Mouse (Mus musculus) left cerebral cortex, postnatal 25 days (tissue): ENCODE results near the gene 9330161L09Rik. TPM values are rescaled to one million over a fixed set of nuclear protein-coding genes. Genes with fewer than 3 reads are reported as not detected.
"Not testable (repeated sequence)": the region's sequence is repeated elsewhere in the genome, so short reads cannot be mapped to it uniquely, and the experiment has no call there.

Source experiments
- DNase-seq, 2 experiments: peaks; one replicate each; pipeline ENCODE4 v3.0.0; 2022; ENCODE audit warnings: low spot score in 2 of 2, mixed read lengths in 1 of 2
- intact Hi-C: fragments of 180-260 bp; cut with DNase I; formaldehyde crosslinking; loops from one replicate; pipeline ENCODE4 v1.15.1; 2025
- total RNA-seq, 2 experiments: library from RNA; stranded (reverse); gene quantifications; 2 replicates each; pipeline ENCODE4 v1.2.3; 2021

Gene 9330161L09Rik
- total RNA-seq: 1 to 10 TPM; 2.2 to 2.5 TPM

DNA sequence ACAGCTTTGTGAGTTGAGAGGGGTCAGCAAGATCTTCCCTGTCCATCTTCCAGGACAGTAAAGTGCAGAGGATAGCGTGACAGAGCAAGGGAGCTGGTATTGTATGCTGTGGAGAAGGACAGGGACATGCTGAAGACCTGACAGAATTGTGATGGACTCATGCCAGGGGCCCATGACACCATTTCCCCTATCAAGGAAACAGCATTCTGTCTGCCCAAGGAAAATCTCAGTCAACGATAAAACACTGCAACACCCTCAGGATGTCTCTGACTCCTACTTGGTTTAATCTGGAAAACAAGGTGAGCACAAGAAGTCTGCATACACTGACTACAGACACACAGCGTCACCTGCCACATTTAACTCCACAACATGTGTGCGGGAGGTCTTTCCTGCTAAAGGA is at the start of gene 9330161L09Rik:
Gene 9330161L09Rik (minus strand): TSS at position 101 of the 400 bp plus-strand sequence.
- intact Hi-C loops: loop anchor here (2.0 kb wide), 1 partner anchor 31 kb away; no protein-coding TSS in a partner anchor
- no peak for DNase-seq

DNA sequence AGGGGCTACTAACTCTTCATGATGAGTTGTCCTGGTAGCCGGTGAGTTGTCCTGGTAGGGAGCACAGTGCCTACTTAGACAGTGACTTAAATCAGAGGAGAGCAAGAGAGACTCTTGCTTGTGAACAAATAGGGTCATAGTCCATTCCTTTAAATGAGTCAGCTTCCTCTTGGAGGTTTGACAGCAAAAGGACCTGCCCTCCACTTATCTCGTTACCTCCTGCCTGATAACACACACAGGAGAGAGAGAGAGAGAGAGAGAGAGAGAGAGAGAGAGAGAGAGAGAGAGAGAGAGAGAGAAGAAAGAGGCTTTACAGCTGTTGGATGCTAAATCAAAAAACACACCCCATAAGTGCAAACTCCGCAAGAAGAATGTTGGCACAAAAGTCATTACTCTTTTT is 49.5 kb upstream of the 9330161L09Rik start, which contains the start of gene Ifi27l2b:
Gene Ifi27l2b (minus strand): TSS at position 84 of the 400 bp plus-strand sequence.
- DNase-seq: no peak
- intact Hi-C loops: no loop called here

DNA sequence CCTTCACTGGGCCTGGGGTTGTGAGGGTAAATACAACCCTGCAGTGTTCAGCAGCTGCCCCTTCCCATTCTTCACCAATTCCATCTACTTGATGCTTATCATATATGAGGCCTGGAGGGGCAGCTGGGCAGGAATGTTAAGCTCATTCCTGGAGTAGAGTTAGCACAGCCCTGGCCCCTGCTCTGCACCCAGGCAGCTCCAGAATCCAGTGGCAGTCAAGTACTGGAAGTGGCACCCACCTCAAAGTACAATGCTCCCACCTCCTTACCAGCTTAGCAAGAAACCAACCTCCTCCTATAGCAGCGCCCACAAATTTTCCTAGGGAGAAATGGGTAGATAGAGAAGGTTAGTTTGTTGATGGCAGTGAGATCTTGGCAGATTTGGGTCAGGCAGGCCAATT is 49.1 kb upstream of the 9330161L09Rik start:
- DNase-seq, intact Hi-C loops: not testable (repeated sequence)

DNA sequence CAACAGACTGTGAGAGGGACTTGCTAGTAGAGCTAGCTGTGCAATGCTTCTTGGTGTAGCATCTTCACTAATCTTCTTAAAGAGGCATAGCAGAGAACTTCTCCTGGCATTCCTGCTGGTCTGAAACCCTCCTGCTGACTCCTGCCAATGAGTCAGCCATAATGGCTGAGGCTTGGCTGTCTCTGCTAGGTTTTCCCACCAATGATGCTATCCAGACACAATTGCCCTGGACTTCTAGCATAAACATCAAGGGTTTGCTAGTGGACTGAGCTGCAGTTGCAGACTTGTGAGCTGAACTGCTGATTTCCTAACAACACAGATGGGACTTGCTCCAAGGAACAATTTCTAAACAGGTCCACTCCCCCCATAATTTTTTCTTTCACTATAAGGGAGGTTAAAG is 45.7 kb upstream of the 9330161L09Rik start:
- DNase-seq: no peak
- intact Hi-C loops: no loop called here

DNA sequence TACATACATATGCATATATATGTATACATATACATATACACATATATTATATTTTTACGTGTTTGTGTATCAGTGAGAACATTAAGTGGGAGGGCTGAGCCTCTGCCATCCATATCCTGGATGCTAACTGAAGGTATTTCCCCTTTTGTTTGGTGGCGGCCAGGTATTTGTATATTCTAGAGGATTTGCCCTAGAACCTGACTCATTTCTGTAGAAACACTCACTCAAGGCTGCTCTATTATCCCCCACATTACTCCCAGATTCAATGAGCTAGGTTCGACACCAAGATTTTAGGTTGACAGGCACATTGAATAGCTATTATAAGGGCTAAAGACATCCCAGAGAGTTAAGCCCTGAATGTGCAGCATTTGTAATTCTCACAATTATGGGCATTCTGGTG is 37.4 kb upstream of the 9330161L09Rik start:
- DNase-seq: no peak
- intact Hi-C loops: no loop called here

DNA sequence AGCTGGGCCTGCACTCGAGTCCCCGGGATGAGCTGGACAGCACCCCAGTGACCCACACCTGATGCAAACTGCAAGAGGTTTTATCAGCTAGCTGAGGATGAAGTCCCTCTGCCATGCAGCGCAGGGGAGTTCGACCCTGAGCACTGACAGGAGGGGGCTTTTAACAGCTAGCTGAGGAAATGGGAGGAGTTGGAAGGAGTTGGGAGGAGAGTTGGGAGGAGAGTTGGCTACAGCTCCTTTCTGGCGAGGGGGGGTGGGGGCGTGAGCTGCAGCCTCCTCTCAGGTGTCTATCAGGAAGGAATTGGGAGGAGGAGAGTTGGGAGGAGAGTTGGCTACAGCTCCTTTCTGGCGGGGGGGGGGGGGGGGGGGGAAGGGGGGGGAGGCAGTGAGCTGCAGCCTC is 36.6 kb upstream of the 9330161L09Rik start:
- intact Hi-C loops: loop anchor here (5.0 kb wide), 1 partner anchor 33 kb away; no protein-coding TSS in a partner anchor
- not testable (repeated sequence) for DNase-seq

DNA sequence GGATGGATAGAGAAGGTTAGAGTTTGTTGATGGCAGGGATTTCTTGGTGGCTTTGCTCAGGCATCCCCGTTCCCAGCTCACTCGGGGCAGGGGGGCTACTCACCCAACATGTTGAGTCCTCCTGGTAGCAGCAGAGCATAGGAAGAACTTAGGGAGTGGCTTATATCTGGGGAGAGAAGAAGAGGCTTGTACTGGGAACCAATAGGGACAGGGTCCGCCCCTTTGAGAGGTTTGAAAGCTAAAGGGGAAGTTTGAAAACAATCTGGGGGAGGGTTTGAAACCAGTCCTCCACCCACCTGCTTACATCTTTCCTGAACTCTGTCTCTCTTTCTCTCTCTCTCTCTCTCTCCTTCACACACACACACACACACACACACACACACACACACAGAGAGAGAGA is 35.9 kb upstream of the 9330161L09Rik start, which contains the start of gene Ifi27l2a:
Gene Ifi27l2a (minus strand): TSS at position 157 of the 400 bp plus-strand sequence.
- no peak for DNase-seq
- intact Hi-C loops: loop anchor here (5.0 kb wide), 1 partner anchor 34 kb away; no protein-coding TSS in a partner anchor

DNA sequence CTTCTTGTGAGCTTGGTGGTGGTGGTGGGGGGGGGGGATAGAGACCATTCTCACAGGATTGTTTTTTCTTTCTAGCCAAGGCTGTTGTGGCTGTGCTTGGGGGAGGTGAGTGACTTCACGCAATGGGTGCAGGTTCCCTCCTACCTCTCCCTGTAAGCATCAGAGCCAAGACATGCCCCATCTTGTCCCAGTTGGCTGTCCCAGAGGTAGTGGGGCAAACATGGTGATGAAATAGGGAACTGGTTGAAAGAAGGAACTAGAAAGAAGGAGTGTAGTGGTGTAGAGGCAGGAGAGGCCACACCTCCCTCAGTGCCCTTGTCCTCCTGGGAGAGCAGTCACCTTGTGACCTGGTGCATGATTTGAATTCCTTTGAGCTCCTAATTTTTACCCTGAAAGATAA is 30.0 kb upstream of the 9330161L09Rik start:
- intact Hi-C loops: no loop called here
- DNase-seq: no peak

DNA sequence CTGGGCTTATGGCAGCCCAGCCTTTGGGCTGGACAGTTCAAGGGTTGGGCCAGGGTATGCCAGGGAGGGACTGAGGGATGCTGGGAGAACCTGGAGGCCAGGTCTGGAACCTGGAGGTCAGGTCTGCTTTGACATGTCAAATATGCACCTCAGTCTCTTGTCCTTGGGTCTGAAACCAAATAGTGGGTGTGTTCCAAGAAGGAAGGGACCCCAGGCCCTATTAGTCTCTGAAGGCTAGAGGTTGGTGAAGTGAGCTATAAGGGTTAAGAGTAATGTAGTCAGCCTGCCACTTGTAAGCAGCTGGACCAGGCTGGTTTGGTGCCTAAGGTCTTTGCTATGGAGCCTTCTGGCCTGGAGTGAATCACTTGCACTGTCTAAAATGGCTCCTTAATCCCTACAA is 27.2 kb upstream of the 9330161L09Rik start:
- DNase-seq: no peak
- intact Hi-C loops: loop anchor here (5.0 kb wide), 1 partner anchor 207 kb away; no protein-coding TSS in a partner anchor

DNA sequence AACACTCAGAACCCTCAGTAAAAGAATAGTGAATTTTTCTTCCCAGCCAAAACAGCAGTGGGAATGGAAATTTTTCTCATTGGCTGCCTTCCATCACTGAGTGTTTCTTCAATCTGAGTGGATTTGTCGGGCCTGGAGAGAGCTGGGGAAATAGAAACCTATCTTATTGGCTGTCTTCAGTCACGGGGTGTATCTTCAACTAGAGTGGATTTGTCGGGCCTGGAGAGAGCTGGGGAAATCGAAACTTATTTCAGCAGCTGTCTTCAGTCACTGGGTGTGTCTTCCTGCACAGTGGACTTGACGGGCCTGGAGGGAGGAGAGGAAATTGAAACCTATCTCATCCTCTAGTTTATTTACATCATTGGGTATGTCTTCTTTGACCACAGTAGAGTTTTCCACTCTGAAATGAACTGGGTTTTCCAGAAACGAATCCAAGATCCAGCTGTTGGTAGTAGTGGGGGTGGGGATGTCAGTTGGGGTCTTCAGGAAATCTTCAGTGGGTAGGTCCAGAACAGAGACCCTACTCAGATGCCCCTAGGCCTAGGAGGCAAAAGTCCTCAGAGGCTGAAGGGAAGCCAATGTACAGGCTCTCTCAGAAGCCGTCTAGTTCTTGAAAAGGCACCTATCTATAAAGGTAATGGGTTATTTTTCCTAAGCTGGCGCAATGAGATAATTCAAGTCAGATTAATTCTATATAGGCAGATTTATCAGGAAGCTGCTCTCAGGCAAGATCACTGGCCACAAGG is 26.5 kb upstream of the 9330161L09Rik start, which contains the start of gene Ifi27:
Gene Ifi27 (plus strand): TSS at position 226 of the 746 bp plus-strand sequence.
- DNase-seq: peak; percentile 58 to 82
- intact Hi-C loops: loop anchor here (5.0 kb wide), 1 partner anchor 208 kb away; no protein-coding TSS in a partner anchor

DNA sequence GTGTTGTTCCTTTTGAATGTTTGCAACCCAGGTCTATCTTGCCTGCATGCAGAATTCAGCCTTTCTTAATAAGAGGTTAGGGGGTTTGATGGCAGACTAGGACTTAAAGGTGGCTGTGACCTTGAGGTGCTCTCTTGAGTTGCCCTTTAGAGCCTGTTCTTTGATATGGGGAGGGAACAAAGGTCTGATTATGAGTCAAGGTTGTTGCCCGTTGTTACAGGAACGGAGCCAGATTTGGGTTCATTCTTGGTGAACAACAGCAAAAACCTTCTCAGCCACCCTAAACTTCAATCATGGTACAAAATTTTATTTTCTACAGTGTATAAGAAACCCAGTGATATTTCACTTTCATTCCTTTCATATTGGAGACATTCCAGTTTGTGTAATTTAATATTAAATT is 25.8 kb upstream of the 9330161L09Rik start:
- intact Hi-C loops: loop anchor here (5.0 kb wide), 1 partner anchor 209 kb away; no protein-coding TSS in a partner anchor
- DNase-seq: no peak

DNA sequence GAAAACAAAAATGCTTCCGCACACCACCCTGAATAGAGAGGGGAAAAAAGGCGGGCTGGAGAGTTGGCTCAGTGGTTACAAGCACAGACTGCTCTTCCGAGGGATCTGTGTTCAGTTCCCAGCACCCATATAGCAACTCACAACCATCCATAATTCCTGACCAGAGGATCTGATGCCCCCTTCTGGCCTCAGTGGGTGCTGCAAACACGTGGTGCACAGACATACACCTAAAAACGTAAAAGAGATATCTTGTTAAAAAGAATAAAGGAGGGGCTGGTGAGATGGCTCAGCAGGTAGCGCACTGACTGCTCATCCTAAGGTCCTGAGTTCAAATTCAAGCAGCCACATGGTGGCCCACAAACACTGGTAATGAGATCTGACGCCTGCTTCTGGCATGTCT is 19.1 kb upstream of the 9330161L09Rik start:
- DNase-seq: no peak
- intact Hi-C loops: loop anchor here (1.0 kb wide), 1 partner anchor 67 kb away; no protein-coding TSS in a partner anchor

DNA sequence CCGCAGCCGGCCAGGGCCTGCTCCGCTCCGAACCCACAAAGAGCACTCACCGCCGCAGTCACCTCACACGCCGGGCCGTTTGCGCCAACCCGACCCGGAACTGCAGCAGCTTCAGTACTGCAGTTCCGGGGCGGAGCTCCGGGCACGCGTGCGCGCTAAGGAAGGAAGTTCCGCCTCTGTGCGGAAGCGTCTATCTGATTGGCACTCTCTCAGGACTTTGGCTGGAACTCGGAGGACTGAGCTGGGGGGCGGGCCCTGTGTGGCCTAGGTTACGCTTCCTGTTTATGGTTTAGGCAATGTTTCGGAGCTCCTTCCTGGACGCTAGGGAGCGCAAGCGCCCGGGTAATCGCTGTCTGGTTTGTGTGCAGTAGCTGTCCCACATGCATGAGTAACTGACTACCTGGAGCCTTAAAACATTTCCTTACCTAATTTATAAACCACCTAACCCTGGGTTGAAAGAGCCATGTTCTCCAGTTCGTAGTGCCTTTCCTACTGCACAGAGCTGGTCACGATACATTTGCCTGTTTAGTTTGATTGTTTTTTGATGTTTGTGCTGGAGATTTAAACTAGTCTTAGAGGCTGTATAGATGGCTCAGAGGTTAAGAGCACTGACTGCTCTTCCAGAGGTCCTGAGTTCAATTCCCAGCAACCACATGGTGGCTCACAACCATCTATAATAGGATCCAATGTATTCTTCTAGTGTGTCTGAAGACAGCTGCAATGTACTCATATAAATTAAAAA is 18.3 kb upstream of the 9330161L09Rik start, which contains the start of gene Ddx24:
Gene Ddx24 (minus strand): TSS at position 102 of the 742 bp plus-strand sequence.
- intact Hi-C loops: loop anchor here (1.0 kb wide), 1 partner anchor 67 kb away; no protein-coding TSS in a partner anchor
- peak; percentile 97 to 99 for DNase-seq

DNA sequence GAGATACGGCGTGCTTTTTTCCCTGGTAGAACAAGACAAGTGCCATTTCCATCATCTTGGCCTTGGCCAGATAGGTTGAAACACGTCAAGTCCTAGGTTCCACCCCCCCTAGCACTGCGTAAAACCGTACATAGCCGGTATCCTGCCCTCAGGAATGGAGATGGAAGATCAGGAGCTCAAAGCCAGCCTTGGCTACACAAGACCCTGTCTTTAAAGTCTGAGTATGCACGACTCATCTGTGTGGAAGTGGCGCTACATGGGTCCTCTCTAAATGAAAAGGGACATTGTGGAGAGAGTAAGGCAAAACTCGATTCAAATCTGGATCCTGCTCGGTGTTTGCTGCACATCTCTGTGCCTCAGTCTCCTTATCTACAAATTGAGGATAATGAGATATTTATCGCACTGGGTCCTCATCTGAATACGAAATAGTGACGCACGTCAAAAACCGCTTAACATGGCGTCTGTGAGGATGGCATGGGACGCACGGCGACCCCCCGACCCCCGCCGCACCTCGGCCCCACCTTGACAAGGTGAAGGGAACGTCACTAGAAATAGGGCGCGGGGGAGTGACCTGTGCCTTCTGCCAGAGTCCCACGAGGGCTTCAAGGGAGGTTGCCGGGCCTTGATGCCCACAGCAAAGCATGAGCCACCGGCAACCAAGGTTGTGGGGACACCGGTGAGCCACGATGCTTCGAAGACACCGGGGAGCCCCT is 17.6 kb upstream of the 9330161L09Rik start:
- intact Hi-C loops: no loop called here
- peak in 1 of 2 experiments; percentile 45 for DNase-seq

DNA sequence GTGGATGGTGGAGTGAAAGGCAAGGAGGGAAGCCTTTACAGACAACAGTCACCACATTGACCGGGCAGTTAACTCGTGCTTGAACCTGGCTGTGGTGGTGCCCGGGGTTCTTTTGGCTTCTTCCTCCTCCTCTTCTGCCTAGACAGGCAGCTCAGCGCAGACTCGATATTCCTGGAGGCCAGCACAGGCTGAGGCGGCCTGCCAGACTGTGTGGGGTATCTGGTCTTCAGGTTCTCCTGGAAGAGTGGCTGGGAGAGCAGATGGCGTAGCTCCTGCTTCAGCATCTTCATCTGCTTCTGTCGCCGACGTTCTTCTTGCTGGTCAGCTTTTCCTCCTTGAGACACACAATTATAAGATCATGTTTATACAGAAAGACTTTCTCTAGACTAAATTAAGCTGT is 524 bp upstream of the 9330161L09Rik start:
- intact Hi-C loops: loop anchor here (2.0 kb wide), 1 partner anchor 31 kb away; no protein-coding TSS in a partner anchor
- peak in 1 of 2 experiments; percentile 89 for DNase-seq

DNA sequence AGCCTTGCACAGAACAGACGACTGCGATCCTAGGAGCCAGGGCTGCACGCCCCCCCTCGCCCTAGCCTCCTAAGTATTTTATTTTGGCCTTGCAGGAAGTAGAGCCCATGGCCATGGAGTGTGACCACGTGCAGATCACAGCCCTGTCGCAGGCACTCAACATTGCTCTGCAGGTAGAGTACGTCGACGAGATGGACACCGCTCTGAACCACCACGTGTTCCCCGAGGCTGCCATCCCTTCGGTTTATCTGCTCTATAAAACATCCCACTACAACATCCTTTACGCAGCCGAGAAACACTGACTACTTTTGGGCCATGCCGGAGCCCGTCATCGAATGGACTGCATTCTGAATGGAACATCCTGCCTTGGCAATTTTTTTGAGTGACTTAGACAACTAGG is 3.5 kb downstream of the 9330161L09Rik start:
- intact Hi-C loops: no loop called here
- no peak for DNase-seq

DNA sequence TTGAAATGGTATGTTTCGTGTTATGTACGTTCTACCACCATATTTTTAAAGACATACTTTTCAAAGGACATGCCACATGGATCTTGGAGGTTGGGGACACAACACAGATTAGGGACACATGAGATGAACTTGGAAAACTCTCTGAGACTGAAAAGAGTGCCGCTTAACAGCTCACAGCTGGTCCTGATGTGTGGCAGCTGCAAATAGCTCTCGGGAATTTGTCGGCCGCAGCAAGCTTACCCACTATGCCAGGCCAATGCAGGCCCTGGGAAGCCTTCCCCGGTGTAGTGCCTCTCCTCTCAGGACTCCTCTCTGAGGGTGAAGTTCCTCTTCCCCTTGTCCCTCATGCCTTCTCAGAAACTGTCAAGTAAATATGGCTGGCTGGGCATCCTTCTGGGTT is 10.9 kb downstream of the 9330161L09Rik start:
- DNase-seq: no peak
- intact Hi-C loops: no loop called here

DNA sequence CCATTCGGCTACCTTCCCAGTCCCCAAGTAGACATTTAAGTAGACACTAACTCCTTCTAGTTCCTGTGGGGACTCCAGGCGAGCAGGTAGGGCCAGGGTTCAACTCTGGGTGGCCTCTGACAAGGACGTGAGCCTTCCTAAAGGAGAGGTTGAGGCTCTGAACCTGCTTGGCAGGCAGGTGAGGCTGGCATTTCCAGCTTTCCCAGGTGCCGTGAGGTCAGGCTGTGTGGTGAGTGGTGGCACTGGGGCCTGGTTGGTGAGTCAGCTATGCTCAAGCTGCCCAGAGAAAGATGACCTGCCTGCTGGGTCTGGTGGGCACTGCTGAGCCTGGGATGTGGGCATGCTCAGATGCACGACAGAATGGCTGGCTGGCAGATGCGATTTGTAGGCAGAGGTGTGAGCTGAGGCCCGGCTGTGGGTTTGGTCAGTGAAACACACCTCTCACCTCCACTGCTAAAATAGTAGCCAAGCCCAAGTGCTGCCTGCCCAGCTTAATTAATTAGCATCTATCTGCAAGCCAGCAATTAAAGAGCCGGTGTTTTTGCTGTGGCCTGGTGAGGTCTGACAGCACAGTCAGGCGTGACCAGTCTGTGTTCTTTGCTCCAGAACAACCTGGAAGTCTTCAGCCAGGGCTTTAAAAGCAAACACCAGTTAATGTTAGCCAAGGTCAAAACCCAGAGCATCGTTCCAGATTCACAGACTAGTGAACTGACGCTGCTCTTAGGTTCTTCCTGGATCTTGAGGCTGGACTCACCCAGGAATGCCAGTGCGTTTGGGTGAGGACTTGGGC is 11.9 kb downstream of the 9330161L09Rik start:
- intact Hi-C loops: no loop called here
- peak in 1 of 2 experiments; percentile 25 for DNase-seq

DNA sequence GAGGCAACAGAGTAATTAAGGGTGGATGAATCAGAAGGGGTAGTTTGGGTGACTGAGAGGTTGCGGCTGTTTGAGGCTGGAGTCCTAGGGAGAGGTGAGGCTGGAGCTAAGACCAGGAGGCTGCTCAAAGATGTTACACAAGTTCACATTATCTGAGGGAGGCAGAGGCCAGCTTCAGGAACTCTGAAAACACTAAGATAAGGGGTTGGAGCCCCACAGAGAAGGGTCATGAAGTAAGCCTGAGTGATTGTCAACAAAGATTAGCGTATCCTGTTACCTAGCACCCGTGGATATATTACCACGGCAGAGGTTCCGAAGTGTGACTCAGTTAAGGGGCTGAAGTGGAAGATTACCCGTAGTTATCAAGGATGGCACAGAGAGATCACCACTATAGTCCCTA is 14.1 kb downstream of the 9330161L09Rik start:
- no peak for DNase-seq
- intact Hi-C loops: no loop called here
